Comparison of ENCODE assay signal across 8 mouse cellular contexts in genomic region chr14:105920395-105921216, GRCm38 (mm10). TPM values are rescaled to one million over a fixed set of nuclear protein-coding genes. Genes with fewer than 3 reads are reported as not detected.
DNase-seq lines count a peak whose midpoint lies in the region; ATAC-seq and TF ChIP-seq lines count a peak whose summit lies in the region.

No protein-coding gene starts in this region.

- H3K36me3 ChIP-seq in ES-Bruce4 (ENCODE audit: control insufficient read depth, insufficient read depth, low read length, poor library complexity, severe bottlenecking), result no peaks in the 10 kb centered on the region
- no peaks in the 10 kb centered on the region for H3K36me3 ChIP-seq in heart, postnatal 0 days (replicated peaks; ENCODE audit: control insufficient read depth, insufficient read depth, low read length)
- no peaks in the 10 kb centered on the region for H3K36me3 ChIP-seq in liver, embryonic 12.5 days

- intact Hi-C loops in left cerebral cortex, postnatal 10 days (cut with DNase I), result loop anchor here (5.0 to 10.0 kb wide), 2 partner anchors 443 to 526 kb away; no protein-coding TSS in a partner anchor

- H3K27me3 ChIP-seq in ES-Bruce4 (ENCODE audit: control insufficient read depth, insufficient read depth, low read length, poor library complexity, severe bottlenecking), result no peaks in the 10 kb centered on the region
- no peaks in the 10 kb centered on the region for H3K27me3 ChIP-seq in heart, postnatal 0 days (ENCODE audit: control insufficient read depth, insufficient read depth, low read length)
- peaks cover 10% of the 10 kb centered on the region; the same call in 1 of the 2 replicates for H3K27me3 ChIP-seq in liver, embryonic 12.5 days (replicated peaks)

- no peak for TF ChIP-seq POLR2A in ES-Bruce4 (IDR thresholded peaks at IDR 0.05; ENCODE audit: insufficient read depth, low read length)
- no peak for TF ChIP-seq POLR2A in brain, embryonic 14.5 days (IDR thresholded peaks at IDR 0.05; ENCODE audit: borderline replicate concordance, extremely low read depth, insufficient read depth, insufficient read length, poor library complexity, severe bottlenecking)

- peaks cover 4% of the 10 kb centered on the region for H3K4me1 ChIP-seq in ES-Bruce4 (ENCODE audit: control insufficient read depth, insufficient read depth, low read length)
- no peaks in the 10 kb centered on the region; the same call in 1 of the 2 replicates for H3K4me1 ChIP-seq in heart, postnatal 0 days (ENCODE audit: control insufficient read depth, insufficient read depth)
- H3K4me1 ChIP-seq in liver, embryonic 12.5 days, result no peaks in the 10 kb centered on the region; the same call in 1 of the 2 replicates

- no peak for ATAC-seq in heart, postnatal 0 days (ENCODE audit: insufficient read depth, low read depth)
- no peak for ATAC-seq in liver, embryonic 12.5 days

- WGBS in heart, postnatal 0 days, result 19% methylated on average over 23 of the region's 23 CpGs
- WGBS in liver, embryonic 12.5 days (ENCODE audit: insufficient replicate concordance), result 18% methylated on average over 23 of the region's 23 CpGs

- peak; percentile 94 for TF ChIP-seq EP300 in ES-Bruce4 (IDR thresholded peaks at IDR 0.05; ENCODE audit: insufficient read depth, low read depth, low read length)
- TF ChIP-seq EP300 in heart, postnatal 0 days (IDR thresholded peaks at IDR 0.05; ENCODE audit: low read depth), result no peak

- H3K4me2 ChIP-seq in heart, postnatal 0 days (ENCODE audit: low read depth, low read length), result peak overlapping the region; percentile 26
- H3K4me2 ChIP-seq in liver, embryonic 12.5 days, result peak overlapping the region; percentile 12; the same call in 1 of the 2 replicates

- peak overlapping the region; percentile 1; the same call in 1 of the 2 replicates for H3K9ac ChIP-seq in ES-Bruce4 (ENCODE audit: low read depth, poor library complexity, severe bottlenecking)
- no peak overlapping the region; the same call in 1 of the 2 replicates for H3K9ac ChIP-seq in heart, postnatal 0 days (replicated peaks; ENCODE audit: low read depth, low read length)
- H3K9ac ChIP-seq in liver, embryonic 12.5 days, result no peak overlapping the region

- H3K9me3 ChIP-seq in ES-Bruce4 (replicated peaks; ENCODE audit: control insufficient read depth, insufficient read depth, low read length, poor library complexity, severe bottlenecking), result peaks cover 16% of the 10 kb centered on the region
- no peaks in the 10 kb centered on the region for H3K9me3 ChIP-seq in heart, postnatal 0 days (replicated peaks; ENCODE audit: control insufficient read depth, low read length)
- no peaks in the 10 kb centered on the region for H3K9me3 ChIP-seq in liver, embryonic 12.5 days (replicated peaks)

- no peak for TF ChIP-seq CTCF in ES-Bruce4 (IDR thresholded peaks at IDR 0.05; ENCODE audit: low read depth, low read length)
- TF ChIP-seq CTCF in brain, embryonic 14.5 days (IDR thresholded peaks at IDR 0.05; ENCODE audit: borderline replicate concordance, extremely low read depth, insufficient read depth, insufficient read length), result no peak
- TF ChIP-seq CTCF in heart, postnatal 0 days (IDR thresholded peaks at IDR 0.05; ENCODE audit: low read depth), result no peak

- H3K4me3 ChIP-seq in ES-Bruce4 (ENCODE audit: low read depth, low read length), result 0 out of 2 replicates have a peak overlapping the region, but pooled peaks have one; percentile 9
- peak overlapping the region; percentile 2; the same call in 1 of the 2 replicates for H3K4me3 ChIP-seq in heart, postnatal 0 days (ENCODE audit: low read depth, low read length)
- H3K4me3 ChIP-seq in liver, embryonic 12.5 days, result no peak overlapping the region

- peak; percentile 70 for DNase-seq in brain, embryonic 14.5 days (ENCODE audit: low read depth)
- no peak for DNase-seq in heart, postnatal 0 days (ENCODE audit: low spot score)
- DNase-seq in gastrocnemius, postnatal 4 days (ENCODE audit: low spot score in 2 of 2), result no peak
- no peak for DNase-seq in left cerebral cortex, postnatal 10 days (ENCODE audit: extremely low spot score in 1 of 2, low spot score in 2 of 2)
- DNase-seq in yolk sac, embryonic 10.5 days (ENCODE audit: low spot score), result no peak
- no peak for DNase-seq in adrenal gland, postnatal 4 days (ENCODE audit: low spot score in 2 of 2)

- H3K27ac ChIP-seq in ES-Bruce4 (ENCODE audit: insufficient read depth, low read length), result peak overlapping the region; percentile 90
- peak overlapping the region; percentile 33 for H3K27ac ChIP-seq in heart, postnatal 0 days (ENCODE audit: low read depth)
- H3K27ac ChIP-seq in liver, embryonic 12.5 days, result no peak overlapping the region

RNA-seq across cellular contexts. Expression of gene Spry2, which starts 24.0 kb away (rescaled TPM):
- polyA plus RNA-seq in ES-Bruce4 (2011; ENCODE audit: insufficient read depth, insufficient read length, low read depth, missing spikeins), result 69.6 and 71.3 TPM in 2 replicates
- 11.3 and 20.5 TPM in 2 replicates for polyA plus RNA-seq in brain, embryonic 14.5 days (2012; rRNA removed)
- 30.3 and 39.8 TPM in 2 replicates for total RNA-seq in heart, postnatal 0 days (2014; rRNA removed; ENCODE audit: low replicate concordance)
- polyA plus RNA-seq in heart, postnatal 0 days (2015; fragmentation: Nextera tagmentation; extraction: Ambion mirVana), result 69.7 and 73.9 TPM in 2 replicates
- 6.6 and 7.1 TPM in 2 replicates for polyA plus RNA-seq in liver, embryonic 12.5 days (2016; fragmentation: Nextera tagmentation; extraction: Ambion mirVana)
- 10 to 100 TPM; 65.9 to 67.3 TPM for total RNA-seq in gastrocnemius, postnatal 4 days (2021)
- 10 to 100 TPM; 63.5 to 70.8 TPM for total RNA-seq in left cerebral cortex, postnatal 10 days (2021)
- total RNA-seq in adrenal gland, postnatal 4 days (2021), result 10 to 100 TPM; 51.5 to 55.0 TPM
